Mouse (Mus musculus): ENCODE measurements around the gene Nlrp3. TPM values are rescaled to one million over a fixed set of nuclear protein-coding genes. Genes with fewer than 3 reads are reported as not detected.

Nlrp3 gene
- polyA plus RNA-seq, 1 experiment from 2014 or later = 0.12 TPM

GRCm38 (mm10) chr11:59526472-59527080, 14.8 kb upstream of the Nlrp3 start, which contains the start of gene Zkscan17:
TSS of gene Zkscan17 (minus strand) at chr11:59526751.
- H3K27me3 ChIP-seq (ENCODE audit: control insufficient read depth, insufficient read depth, low read length) = no peaks in the 10 kb centered on the region
- no peaks in the 10 kb centered on the region for H3K36me3 ChIP-seq (ENCODE audit: control insufficient read depth, insufficient read depth, low read length)
- no peak within 1 kb of the TSS for H3K27ac ChIP-seq (ENCODE audit: low read depth, low read length)
- H3K4me1 ChIP-seq (ENCODE audit: control insufficient read depth, insufficient read depth, low read length) = no peaks in the 10 kb centered on the region
- WGBS = 50% methylated on average over 8 of the region's 8 CpGs
- no peak within 1 kb of the TSS for H3K4me3 ChIP-seq (ENCODE audit: low read depth, low read length)
- ATAC-seq (ENCODE audit: low read depth) = no peak
- H3K9ac ChIP-seq (replicated peaks; ENCODE audit: low read depth, low read length) = no peak within 1 kb of the TSS
- no peak within 1 kb of the TSS for H3K4me2 ChIP-seq (ENCODE audit: low read depth, low read length)
- H3K9me3 ChIP-seq (ENCODE audit: control insufficient read depth, low read length) = no peaks in the 10 kb centered on the region

- Histone ChIP-seq H3K4me2 (ENCODE audit: low read depth, low read length) (no peak overlapping the region), H3K4me3 (ENCODE audit: low read depth, low read length) (no peak overlapping the region), H3K9me3 (ENCODE audit: control insufficient read depth, low read length) (no peaks in the 10 kb centered on the region), H3K9ac (replicated peaks; ENCODE audit: low read depth, low read length) (no peak overlapping the region), H3K36me3 (ENCODE audit: control insufficient read depth, insufficient read depth, low read length) (no peaks in the 10 kb centered on the region), H3K27ac (ENCODE audit: low read depth, low read length) (no peak overlapping the region), H3K27me3 (ENCODE audit: control insufficient read depth, insufficient read depth, low read length) (no peaks in the 10 kb centered on the region), H3K4me1 (ENCODE audit: control insufficient read depth, insufficient read depth, low read length) (no peaks in the 10 kb centered on the region)
- 78% methylated on average over 5 of the region's 5 CpGs for WGBS
- ATAC-seq (ENCODE audit: low read depth) = no peak
These were observed 11.1 kb upstream of the Nlrp3 start for GRCm38 (mm10) chr11:59530221-59530620.

GRCm38 (mm10) chr11:59530870-59531535, 10.4 kb upstream of the Nlrp3 start:
- ATAC-seq (ENCODE audit: low read depth) = no peak
- H3K4me3 ChIP-seq (ENCODE audit: low read depth, low read length) = no peak overlapping the region
- H3K4me1 ChIP-seq (ENCODE audit: control insufficient read depth, insufficient read depth, low read length) = no peaks in the 10 kb centered on the region
- no peaks in the 10 kb centered on the region for H3K36me3 ChIP-seq (ENCODE audit: control insufficient read depth, insufficient read depth, low read length)
- H3K27me3 ChIP-seq (ENCODE audit: control insufficient read depth, insufficient read depth, low read length) = no peaks in the 10 kb centered on the region
- H3K9ac ChIP-seq (replicated peaks; ENCODE audit: low read depth, low read length) = no peak overlapping the region
- no peaks in the 10 kb centered on the region for H3K9me3 ChIP-seq (ENCODE audit: control insufficient read depth, low read length)
- H3K4me2 ChIP-seq (ENCODE audit: low read depth, low read length) = no peak overlapping the region
- no peak overlapping the region for H3K27ac ChIP-seq (ENCODE audit: low read depth, low read length)
- 63% methylated on average over 6 of the region's 6 CpGs for WGBS

GRCm38 (mm10) chr11:59531562-59531961, 9.8 kb upstream of the Nlrp3 start:
- Histone ChIP-seq H3K9me3 (ENCODE audit: control insufficient read depth, low read length) (no peaks in the 10 kb centered on the region), H3K27ac (ENCODE audit: low read depth, low read length) (no peak overlapping the region)
- WGBS = 82% methylated on average over 5 of the region's 5 CpGs

GRCm38 (mm10) chr11:59537218-59538130, 3.9 kb upstream of the Nlrp3 start:
- Histone ChIP-seq H3K9ac (replicated peaks; ENCODE audit: low read depth, low read length) (no peak overlapping the region), H3K36me3 (ENCODE audit: control insufficient read depth, insufficient read depth, low read length) (no peaks in the 10 kb centered on the region), H3K9me3 (ENCODE audit: control insufficient read depth, low read length) (no peaks in the 10 kb centered on the region), H3K27me3 (ENCODE audit: control insufficient read depth, insufficient read depth, low read length) (no peaks in the 10 kb centered on the region), H3K4me2 (ENCODE audit: low read depth, low read length) (no peak overlapping the region), H3K4me1 (ENCODE audit: control insufficient read depth, insufficient read depth, low read length) (no peaks in the 10 kb centered on the region; the same call in 1 of the 2 replicates), H3K4me3 (ENCODE audit: low read depth, low read length) (no peak overlapping the region), H3K27ac (ENCODE audit: low read depth, low read length) (no peak overlapping the region)
- 72% methylated on average over 16 of the region's 16 CpGs for WGBS
- no peak for ATAC-seq (ENCODE audit: low read depth)

More at GRCm38 (mm10) chr11:59531562-59531961, 9.8 kb upstream of the Nlrp3 start:
- H3K4me2 ChIP-seq (ENCODE audit: low read depth, low read length) = no peak overlapping the region
- no peak overlapping the region for H3K4me3 ChIP-seq (ENCODE audit: low read depth, low read length)
- H3K36me3 ChIP-seq (ENCODE audit: control insufficient read depth, insufficient read depth, low read length) = no peaks in the 10 kb centered on the region
- no peak for ATAC-seq (ENCODE audit: low read depth)
- no peaks in the 10 kb centered on the region for H3K4me1 ChIP-seq (ENCODE audit: control insufficient read depth, insufficient read depth, low read length)
- no peak overlapping the region for H3K9ac ChIP-seq (replicated peaks; ENCODE audit: low read depth, low read length)
- H3K27me3 ChIP-seq (ENCODE audit: control insufficient read depth, insufficient read depth, low read length) = no peaks in the 10 kb centered on the region

GRCm38 (mm10) chr11:59538387-59538786, 3.0 kb upstream of the Nlrp3 start:
- Histone ChIP-seq H3K9me3 (ENCODE audit: control insufficient read depth, low read length) (no peaks in the 10 kb centered on the region), H3K4me3 (ENCODE audit: low read depth, low read length) (no peak overlapping the region), H3K9ac (replicated peaks; ENCODE audit: low read depth, low read length) (no peak overlapping the region), H3K27ac (ENCODE audit: low read depth, low read length) (no peak overlapping the region), H3K36me3 (ENCODE audit: control insufficient read depth, insufficient read depth, low read length) (no peaks in the 10 kb centered on the region), H3K4me1 (ENCODE audit: control insufficient read depth, insufficient read depth, low read length) (no peaks in the 10 kb centered on the region; the same call in 1 of the 2 replicates), H3K4me2 (ENCODE audit: low read depth, low read length) (no peak overlapping the region), H3K27me3 (ENCODE audit: control insufficient read depth, insufficient read depth, low read length) (no peaks in the 10 kb centered on the region)
- 39% methylated on average over 11 of the region's 11 CpGs for WGBS
- ATAC-seq (ENCODE audit: low read depth) = no peak

GRCm38 (mm10) chr11:59540123-59540522, 1.2 kb upstream of the Nlrp3 start:
- Histone ChIP-seq H3K9ac (replicated peaks; ENCODE audit: low read depth, low read length) (no peak overlapping the region), H3K27me3 (ENCODE audit: control insufficient read depth, insufficient read depth, low read length) (no peaks in the 10 kb centered on the region), H3K9me3 (ENCODE audit: control insufficient read depth, low read length) (no peaks in the 10 kb centered on the region), H3K4me2 (ENCODE audit: low read depth, low read length) (no peak overlapping the region), H3K27ac (ENCODE audit: low read depth, low read length) (no peak overlapping the region), H3K4me3 (ENCODE audit: low read depth, low read length) (no peak overlapping the region), H3K36me3 (ENCODE audit: control insufficient read depth, insufficient read depth, low read length) (no peaks in the 10 kb centered on the region), H3K4me1 (ENCODE audit: control insufficient read depth, insufficient read depth, low read length) (no peaks in the 10 kb centered on the region; the same call in 1 of the 2 replicates)
- no peak for ATAC-seq (ENCODE audit: low read depth)
- 83% methylated on average over 3 of the region's 3 CpGs for WGBS

GRCm38 (mm10) chr11:59542442-59542841, 1.1 kb downstream of the Nlrp3 start:
- no peak overlapping the region for H3K4me3 ChIP-seq (ENCODE audit: low read depth, low read length)
- WGBS = 85% methylated on average over 6 of the region's 6 CpGs
- no peak for ATAC-seq (ENCODE audit: low read depth)
- H3K9ac ChIP-seq (replicated peaks; ENCODE audit: low read depth, low read length) = no peak overlapping the region
- no peaks in the 10 kb centered on the region for H3K9me3 ChIP-seq (ENCODE audit: control insufficient read depth, low read length)
- H3K27me3 ChIP-seq (ENCODE audit: control insufficient read depth, insufficient read depth, low read length) = no peaks in the 10 kb centered on the region
- H3K27ac ChIP-seq (ENCODE audit: low read depth, low read length) = no peak overlapping the region
- H3K4me2 ChIP-seq (ENCODE audit: low read depth, low read length) = no peak overlapping the region
- H3K36me3 ChIP-seq (ENCODE audit: control insufficient read depth, insufficient read depth, low read length) = no peaks in the 10 kb centered on the region
- no peaks in the 10 kb centered on the region; the same call in 1 of the 2 replicates for H3K4me1 ChIP-seq (ENCODE audit: control insufficient read depth, insufficient read depth, low read length)
